Comparison of ENCODE assay signal across 26 mouse cellular contexts in genomic region chr14:16537433-16537832, GRCm38 (mm10).
A peak's percentile ranks its signal among the peaks of the same experiment; 100 is the strongest.
DNase-seq lines count a peak whose midpoint lies in the region; ATAC-seq and TF ChIP-seq lines count a peak whose summit lies in the region.
"Had no signal": no experiment of that assay in that cellular context is flagged by ENCODE, and none has a peak within 500 bp of the region (broad histone marks: within the 10 kb centered on the region; RNA-seq: fewer than 3 reads in every experiment).

No protein-coding gene starts in this region.

- no peaks in the 10 kb centered on the region for H3K27me3 ChIP-seq in kidney, embryonic 14.5 days (ENCODE audit: control insufficient read depth, insufficient read depth, low read length)
- H3K27me3 ChIP-seq in embryonic facial prominence, embryonic 11.5 days (ENCODE audit: control insufficient read depth, insufficient read depth, low read length) = no peaks in the 10 kb centered on the region
- H3K27me3 ChIP-seq: embryonic facial prominence, embryonic 12.5 days; hindbrain, embryonic 15.5 days; liver, embryonic 13.5 days had no signal

- intact Hi-C loops in gastrocnemius, adult 2 months (cut with DNase I) = no loop called here

- TF ChIP-seq CTCF in gastrocnemius, adult 2 months (IDR thresholded peaks at IDR 0.05) = no peak

- DNase-seq in gastrocnemius, adult 2 months = peak; percentile 46
- DNase-seq in gastrocnemius, postnatal 25 days = no peak
- DNase-seq in kidney, adult 9 months = peak; percentile 45
- peak; percentile 20 for DNase-seq in embryonic facial prominence, embryonic 11.5 days (ENCODE audit: low spot score)
- peak; percentile 40 to 58 for DNase-seq in kidney, postnatal 36 days
- no peak for DNase-seq in left cerebral cortex, adult 11 months (ENCODE audit: low spot score)
- DNase-seq in right cerebral cortex, postnatal 36 days (ENCODE audit: low spot score in 2 of 2) = no peak
- DNase-seq: adrenal gland, postnatal 36 days; cerebellum, adult 18-20 months; cerebellum, postnatal 10 days; heart, postnatal 4 days; left cerebral cortex, postnatal 4 days; liver, embryonic 13.5 days; lung, adult 2 months; lung, postnatal 10 days; midbrain, embryonic 14.5 days; right cerebral cortex, postnatal 4 days; thymus, adult 18-20 months; thymus, postnatal 25 days had no signal

- ATAC-seq in kidney, embryonic 14.5 days (ENCODE audit: low FRiP score, low TSS enrichment) = no peak
- peak; percentile 44; the same call in 1 of the 2 replicates for ATAC-seq in embryonic facial prominence, embryonic 11.5 days (replicated peaks; ENCODE audit: insufficient number of reproducible peaks, low FRiP score, low TSS enrichment, low read depth)
- ATAC-seq: forebrain, embryonic 14.5 days; inflammation-experienced regulatory T-cells, adult 6 months had no signal

- WGBS in kidney, embryonic 14.5 days = 34% methylated on average over 4 of the region's 4 CpGs
- 29% methylated on average over 4 of the region's 4 CpGs for WGBS in embryonic facial prominence, embryonic 11.5 days

- H3K36me3 ChIP-seq in kidney, embryonic 14.5 days (ENCODE audit: control insufficient read depth, insufficient read depth, low read length) = no peaks in the 10 kb centered on the region; the same call in 1 of the 2 replicates
- H3K36me3 ChIP-seq in embryonic facial prominence, embryonic 11.5 days (replicated peaks; ENCODE audit: control insufficient read depth, insufficient read depth, low read depth, low read length) = no peaks in the 10 kb centered on the region
- H3K36me3 ChIP-seq: embryonic facial prominence, embryonic 12.5 days; hindbrain, embryonic 15.5 days; liver, embryonic 13.5 days had no signal

- H3K27ac ChIP-seq in gastrocnemius, adult 2 months = peak overlapping the region; percentile 20; the same call in 1 of the 2 replicates
- no peak overlapping the region for H3K27ac ChIP-seq in kidney, embryonic 14.5 days (ENCODE audit: low read depth, low read length)
- no peak overlapping the region for H3K27ac ChIP-seq in embryonic facial prominence, embryonic 11.5 days (replicated peaks; ENCODE audit: low read depth, low read length)
- H3K27ac ChIP-seq: embryonic facial prominence, embryonic 12.5 days; hindbrain, embryonic 15.5 days; layer of hippocampus, adult 2 months; liver, embryonic 13.5 days; stomach, postnatal 0 days had no signal

- no peaks in the 10 kb centered on the region for H3K9me3 ChIP-seq in kidney, embryonic 14.5 days (ENCODE audit: control insufficient read depth, low read length)
- H3K9me3 ChIP-seq in embryonic facial prominence, embryonic 11.5 days (replicated peaks; ENCODE audit: control insufficient read depth, low read length) = no peaks in the 10 kb centered on the region
- H3K9me3 ChIP-seq: embryonic facial prominence, embryonic 12.5 days; hindbrain, embryonic 15.5 days; liver, embryonic 13.5 days had no signal

- H3K4me3 ChIP-seq in gastrocnemius, adult 2 months = no peak overlapping the region
- no peak overlapping the region for H3K4me3 ChIP-seq in kidney, embryonic 14.5 days (ENCODE audit: low read length)
- H3K4me3 ChIP-seq in embryonic facial prominence, embryonic 11.5 days (ENCODE audit: low read depth, low read length) = no peak overlapping the region
- H3K4me3 ChIP-seq: embryonic facial prominence, embryonic 12.5 days; hindbrain, embryonic 15.5 days; layer of hippocampus, adult 2 months; liver, embryonic 13.5 days had no signal

- no peak overlapping the region for H3K4me2 ChIP-seq in kidney, embryonic 14.5 days (replicated peaks; ENCODE audit: low read depth, low read length)
- H3K4me2 ChIP-seq in embryonic facial prominence, embryonic 11.5 days (ENCODE audit: low read depth, low read length) = no peak overlapping the region
- H3K4me2 ChIP-seq: embryonic facial prominence, embryonic 12.5 days; hindbrain, embryonic 15.5 days; liver, embryonic 13.5 days had no signal

- no peak overlapping the region for H3K9ac ChIP-seq in kidney, embryonic 14.5 days (ENCODE audit: low read depth, low read length)
- no peak overlapping the region for H3K9ac ChIP-seq in embryonic facial prominence, embryonic 11.5 days (replicated peaks; ENCODE audit: low read length)
- H3K9ac ChIP-seq: embryonic facial prominence, embryonic 12.5 days; hindbrain, embryonic 15.5 days; liver, embryonic 13.5 days had no signal

- no peaks in the 10 kb centered on the region for H3K4me1 ChIP-seq in kidney, embryonic 14.5 days (ENCODE audit: control insufficient read depth, insufficient read depth, low read length)
- H3K4me1 ChIP-seq in embryonic facial prominence, embryonic 11.5 days (ENCODE audit: control insufficient read depth, insufficient read depth, low read length) = no peaks in the 10 kb centered on the region
- H3K4me1 ChIP-seq: hindbrain, embryonic 15.5 days; liver, embryonic 13.5 days had no signal

Comparison
In these comparisons a context has a peak if more than half of its experiments do, and no peak if none do; other contexts are left out.
1. DNase-seq: peak in gastrocnemius, adult 2 months (single experiment), kidney, adult 9 months (single experiment), embryonic facial prominence, embryonic 11.5 days (single experiment) and kidney, postnatal 36 days (2 of 2); none in gastrocnemius, postnatal 25 days (single experiment), left cerebral cortex, adult 11 months (single experiment) and right cerebral cortex, postnatal 36 days (0 of 2).